Mouse (Mus musculus) 3T3-L1 (cell line): ENCODE results near the gene Mrtfb.

Experiments
- DNase-seq: peaks from one replicate; pipeline ENCODE4 v3.0.0-alpha.2; 2015; ENCODE audit warnings: low read depth, low spot score

Gene Mrtfb

GRCm38 (mm10) chr16:13255855-13256635 lies at the start of gene Mrtfb:
Gene Mrtfb, plus strand, starts transcription at chr16:13256481.
- DNase-seq: peak; percentile 90

DNA sequence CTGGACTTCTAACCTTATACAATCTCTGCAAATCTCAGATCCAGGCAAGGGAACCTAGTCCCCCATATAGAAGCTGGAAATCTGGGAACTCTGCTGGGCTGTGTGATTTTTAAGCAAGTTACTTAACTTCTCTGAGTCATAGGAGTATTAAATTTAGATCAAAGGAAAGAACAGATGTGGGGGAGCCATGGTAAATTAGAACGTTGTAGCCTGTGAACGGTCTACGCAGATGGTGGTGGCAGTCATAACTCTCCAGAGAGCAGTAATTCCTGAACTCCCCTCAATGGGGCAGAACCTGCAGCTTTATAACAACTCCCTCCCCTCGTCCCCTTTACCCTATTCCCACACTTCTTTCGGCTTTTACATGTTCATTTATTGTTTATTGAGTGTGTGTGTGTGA lies 48.6 kb upstream of the Mrtfb start:
- no peak for DNase-seq

GRCm38 (mm10) chr16:13208087-13208486 lies 48.2 kb upstream of the Mrtfb start:
- DNase-seq: peak; percentile 59

DNA sequence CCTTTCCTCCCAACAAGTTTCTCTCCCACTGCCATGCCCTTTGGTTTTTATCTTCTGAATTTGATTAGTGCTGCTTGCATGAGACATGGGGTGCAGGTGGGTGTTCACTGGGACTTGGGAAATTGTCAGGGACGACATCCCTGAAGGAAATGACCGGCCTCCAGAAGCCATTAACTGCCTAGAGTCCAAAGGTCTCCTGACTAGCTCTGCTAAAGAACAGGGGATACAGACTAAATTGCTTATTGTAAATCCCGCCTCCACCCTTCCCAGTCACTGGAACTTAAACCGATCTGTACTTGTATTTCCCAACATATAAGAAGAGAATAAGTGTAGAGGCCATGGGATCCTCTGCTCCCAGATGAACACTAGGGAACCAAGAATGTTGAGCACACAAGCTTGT lies 43.5 kb upstream of the Mrtfb start:
- DNase-seq: no peak

DNA sequence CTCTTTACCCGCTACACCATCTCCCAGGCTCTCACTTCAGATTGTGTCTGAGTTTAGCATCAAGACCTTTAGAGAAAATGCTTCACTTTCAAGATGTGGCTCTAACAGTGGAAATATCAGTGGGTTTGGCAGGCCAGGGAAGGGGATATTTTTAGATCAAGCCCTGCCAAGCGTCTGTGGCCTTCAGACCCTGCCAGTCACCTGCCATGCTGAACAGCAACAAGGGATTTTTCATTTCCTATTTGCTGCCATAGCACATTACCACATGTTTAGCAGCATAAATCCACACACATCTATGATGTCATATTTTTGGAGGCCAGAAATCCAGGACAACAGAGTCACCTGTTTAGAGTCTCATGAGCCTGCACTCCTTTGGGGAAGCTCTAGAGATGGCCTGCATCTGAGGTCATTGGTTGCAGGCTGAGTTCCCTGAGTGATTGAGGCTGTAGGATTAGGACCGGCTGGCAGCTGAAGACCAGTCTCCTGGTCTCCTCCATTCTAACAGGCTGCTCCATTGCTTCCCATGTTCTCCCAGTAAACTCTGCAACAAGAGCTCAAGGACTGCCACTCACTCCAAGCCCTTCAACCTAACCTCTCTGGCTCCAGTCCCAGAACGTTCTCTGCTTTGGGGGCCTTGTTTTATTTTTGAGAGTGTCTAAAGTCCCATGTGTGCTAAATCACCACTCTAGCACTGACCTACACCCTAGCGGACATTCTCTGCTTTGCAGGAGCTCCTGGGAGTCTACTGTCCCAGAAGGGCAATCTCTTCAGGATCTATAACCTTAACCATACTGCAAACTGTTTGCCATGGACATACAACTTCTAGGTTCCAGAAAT lies 39.9 kb upstream of the Mrtfb start:
- no peak for DNase-seq

GRCm38 (mm10) chr16:13217951-13218350 lies 38.3 kb upstream of the Mrtfb start:
- DNase-seq: no peak

GRCm38 (mm10) chr16:13221475-13221874 lies 34.8 kb upstream of the Mrtfb start:
- DNase-seq: peak; percentile 91

DNA sequence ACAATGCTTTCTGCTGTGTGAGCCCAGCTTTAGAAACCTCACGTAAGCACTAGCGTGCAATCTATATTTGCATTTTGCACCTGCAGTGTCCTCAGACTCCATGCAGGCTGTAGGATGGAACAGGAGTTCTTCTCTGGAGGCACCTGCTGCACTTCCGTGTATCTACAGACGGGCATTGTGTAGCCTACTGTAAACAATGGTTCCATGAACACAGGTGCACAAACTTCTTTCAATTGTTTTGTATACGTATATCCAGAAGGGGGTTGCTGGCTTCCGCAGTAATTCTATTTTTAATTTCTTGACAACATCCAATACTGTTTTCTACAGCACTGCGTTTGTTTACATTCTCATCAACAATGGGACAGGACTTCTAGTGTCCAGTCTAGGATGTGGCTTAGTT lies 24.2 kb upstream of the Mrtfb start:
- DNase-seq: no peak

DNA sequence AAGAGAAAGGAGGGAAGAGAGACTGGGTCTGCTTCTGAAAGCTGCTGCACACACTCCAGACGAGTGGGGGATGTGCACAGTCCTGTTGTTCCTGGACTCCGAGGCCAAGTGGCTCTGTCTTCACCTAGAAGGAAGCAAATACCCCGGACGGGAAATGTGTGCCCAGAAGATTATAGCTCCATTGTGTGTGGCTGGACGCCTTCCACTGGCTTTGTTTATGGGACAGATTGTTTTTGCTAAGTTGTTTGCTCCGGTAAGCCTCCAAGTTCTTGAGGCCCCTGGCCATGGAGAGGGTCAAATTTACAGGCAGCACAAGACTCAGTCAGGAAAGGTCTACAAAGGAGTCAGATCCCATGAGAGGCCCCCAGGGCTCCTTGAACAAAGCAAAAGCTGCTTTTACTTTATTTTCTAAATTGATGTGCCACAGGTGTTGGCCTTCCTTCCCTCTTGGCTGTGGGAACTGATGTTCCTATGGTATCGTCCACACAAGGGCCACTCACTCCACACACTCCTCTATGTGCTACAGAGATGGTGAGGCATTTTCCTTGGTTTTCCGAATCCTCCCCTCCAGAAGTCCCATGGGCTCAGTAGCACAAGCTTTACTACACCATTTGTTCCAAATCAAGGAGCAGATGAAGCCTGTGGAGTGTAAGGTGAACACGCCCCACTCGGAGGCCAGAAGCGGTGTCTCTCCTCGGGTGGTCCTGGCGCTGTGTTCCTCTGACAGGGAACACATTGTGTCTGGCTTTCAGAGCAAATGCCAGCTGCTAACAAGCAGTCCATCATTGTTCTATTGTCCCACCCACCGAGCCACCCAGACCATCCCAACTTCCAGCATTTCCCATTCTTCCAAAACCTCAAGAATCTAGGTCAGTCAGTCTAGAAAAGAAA lies 23.1 kb upstream of the Mrtfb start:
- DNase-seq: no peak

DNA sequence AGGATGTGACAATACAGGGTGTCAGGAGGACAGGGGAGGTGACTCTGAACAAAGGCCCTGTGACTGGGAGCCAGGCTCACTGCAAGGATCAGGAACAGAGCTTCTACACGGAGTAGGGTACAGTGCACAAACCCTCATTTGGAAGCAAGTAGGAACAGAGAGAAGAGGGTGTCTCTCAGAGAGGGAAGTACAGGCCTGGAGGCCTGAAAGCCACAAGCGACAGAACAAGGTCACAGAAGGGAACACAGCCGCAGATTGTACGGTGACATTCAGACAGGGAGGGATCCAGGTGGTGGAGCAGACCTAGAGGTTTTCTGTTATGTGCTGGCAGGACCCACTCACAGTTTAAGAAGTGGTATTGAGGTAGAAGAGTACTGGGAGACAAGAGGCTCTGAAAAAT lies 17.2 kb upstream of the Mrtfb start:
- no peak for DNase-seq

DNA sequence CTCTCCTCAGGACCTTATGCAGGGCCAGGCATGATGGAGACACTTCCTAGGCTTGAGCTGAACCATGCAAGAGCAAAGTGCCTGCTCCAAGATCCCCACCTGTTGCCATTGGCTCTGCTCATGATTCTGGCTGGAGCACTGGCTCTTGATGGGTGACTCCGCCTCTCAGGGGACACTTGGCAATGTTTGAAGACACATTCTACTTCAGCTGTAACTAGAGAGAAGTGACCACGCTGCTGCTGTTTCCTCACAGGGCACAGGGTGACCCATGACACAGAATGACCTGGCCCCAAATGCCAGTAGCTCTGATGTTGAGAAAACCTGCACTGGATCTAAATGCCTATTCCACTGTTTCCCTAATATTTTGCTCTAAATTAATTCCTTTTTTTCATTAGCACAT lies 16.7 kb upstream of the Mrtfb start:
- peak; percentile 29 for DNase-seq

- peak; percentile 83 for DNase-seq
Measured at GRCm38 (mm10) chr16:13240326-13240725, 16.0 kb upstream of the Mrtfb start.

GRCm38 (mm10) chr16:13245658-13246057 lies 10.6 kb upstream of the Mrtfb start:
- DNase-seq: peak; percentile 71

- DNase-seq: peak; percentile 82
Measured at GRCm38 (mm10) chr16:13246855-13247254, 9.4 kb upstream of the Mrtfb start.

DNA sequence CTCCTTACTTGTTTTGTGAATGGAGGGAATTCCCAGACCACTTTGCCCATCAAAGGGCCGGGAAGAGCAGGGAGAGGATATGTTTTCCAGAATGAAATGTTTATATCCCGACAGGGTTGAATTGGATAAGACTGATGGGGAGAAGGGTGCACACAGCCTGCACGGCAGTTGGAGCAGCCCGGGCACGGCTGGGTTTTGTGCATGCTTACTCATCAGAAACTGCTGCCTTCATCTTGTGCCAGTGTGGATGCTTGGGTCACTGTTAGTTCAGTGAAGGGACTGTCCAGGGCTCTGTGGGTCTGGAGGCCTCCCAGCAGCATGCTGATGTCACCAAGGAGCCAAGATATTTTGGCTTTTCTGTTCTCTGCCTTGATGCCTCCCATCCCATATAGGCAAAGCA lies 6.2 kb upstream of the Mrtfb start:
- peak; percentile 82 for DNase-seq

GRCm38 (mm10) chr16:13256667-13257527 lies 616 bp downstream of the Mrtfb start:
- DNase-seq: peak; percentile 35

- DNase-seq: no peak
Measured at GRCm38 (mm10) chr16:13257528-13257835, 1.2 kb downstream of the Mrtfb start.

DNA sequence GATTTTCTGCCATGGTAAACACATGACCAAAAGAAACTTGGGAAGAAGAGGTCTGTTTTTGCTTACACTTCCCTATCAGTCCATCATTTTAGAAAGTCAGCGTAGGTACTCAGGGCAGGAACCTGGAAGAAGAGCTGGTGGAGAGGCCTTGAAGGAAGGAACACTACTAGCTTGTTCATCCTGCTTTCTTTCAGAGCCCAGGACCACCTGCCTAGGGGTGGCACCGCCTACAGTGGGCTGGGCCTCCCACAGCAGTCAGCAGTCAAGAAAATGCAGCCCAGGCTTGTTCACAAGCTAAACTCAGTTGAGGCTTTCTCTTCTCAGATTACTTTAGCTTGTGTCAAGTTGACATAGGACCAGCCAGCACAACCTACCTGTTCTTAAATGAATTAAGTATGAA lies 2.7 kb downstream of the Mrtfb start:
- no peak for DNase-seq

DNA sequence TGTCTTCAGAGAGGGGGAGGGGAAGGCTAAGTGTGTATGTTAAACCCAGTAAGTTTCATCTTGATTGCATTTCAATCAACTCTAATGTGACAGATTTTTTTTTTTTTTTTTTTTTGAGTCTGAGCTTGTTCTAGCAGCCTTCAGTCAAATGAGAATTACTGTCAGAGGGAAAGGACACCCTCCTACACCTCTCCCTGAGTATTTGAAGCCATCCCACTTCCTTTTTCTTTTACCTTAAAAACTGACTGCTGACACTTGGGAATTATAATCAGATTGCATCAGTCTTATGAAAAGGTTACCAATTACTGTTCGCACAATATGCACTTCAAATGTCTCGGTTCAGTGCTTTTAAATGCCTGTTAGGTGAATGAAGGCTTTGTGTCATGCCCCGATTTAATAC lies 10.0 kb downstream of the Mrtfb start:
- DNase-seq: no peak

DNA sequence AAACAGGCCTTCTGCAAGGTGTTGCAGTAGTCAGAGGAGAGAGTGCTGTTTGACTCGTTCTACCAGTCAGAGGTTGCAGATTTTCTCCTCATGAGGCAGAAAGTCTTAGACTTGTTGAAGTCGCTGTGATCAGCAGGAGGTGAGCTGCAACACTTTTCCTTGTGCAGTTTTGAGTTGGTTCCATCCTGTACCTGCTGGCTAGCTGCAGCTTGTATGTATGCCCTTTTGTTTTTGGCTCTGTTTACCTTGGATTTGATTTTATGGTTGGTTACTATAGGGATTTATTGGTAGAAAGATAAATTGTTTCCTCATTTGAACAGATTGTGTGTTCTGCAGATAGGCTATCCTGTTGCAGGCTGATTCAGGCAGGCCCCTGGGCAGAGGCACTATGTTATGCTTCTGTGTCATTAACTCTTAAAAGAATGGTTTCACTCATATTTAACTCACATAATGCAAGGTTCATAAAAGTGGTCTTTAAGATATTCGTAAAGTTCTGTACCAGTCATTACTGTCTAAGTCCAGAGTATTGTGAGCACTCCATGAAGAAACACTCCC lies 11.1 kb downstream of the Mrtfb start:
- DNase-seq: no peak

DNA sequence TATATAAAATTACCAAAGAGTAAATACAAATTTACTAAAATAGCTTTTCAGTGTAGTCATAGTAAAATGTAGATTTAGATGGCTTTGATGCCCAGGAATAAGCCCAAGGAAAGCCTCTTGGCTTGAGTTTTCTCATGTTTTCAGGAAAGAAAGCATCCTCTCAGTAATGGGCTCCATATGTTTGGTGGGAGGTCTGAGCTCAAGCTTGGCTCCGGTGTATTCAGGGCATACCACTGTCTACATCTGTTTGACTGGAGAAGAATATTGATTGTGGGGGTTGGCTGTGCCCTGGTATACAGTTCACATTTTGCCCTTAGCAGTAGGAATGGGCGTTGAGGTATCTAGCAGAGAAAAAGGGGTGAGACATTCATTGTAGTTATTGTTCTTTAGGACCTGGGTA lies 13.1 kb downstream of the Mrtfb start:
- DNase-seq: no peak
